Mouse (Mus musculus): ENCODE measurements around the gene Rufy4.
"Not testable (repeated sequence)": the region's sequence is repeated elsewhere in the genome, so short reads cannot be mapped to it uniquely, and the experiment has no call there.

The Rufy4 gene

GRCm38 (mm10) chr1:74153461-74154184, 28.3 kb downstream of the Rufy4 start, which contains the start of gene Cxcr2:
TSS of gene Cxcr2 (plus strand) at chr1:74153989.
- DNase-seq: no peak

- DNase-seq: no peak
Measured at GRCm38 (mm10) chr1:74155435-74156012, 30.2 kb downstream of the Rufy4 start.

- no peak for DNase-seq
Measured at GRCm38 (mm10) chr1:74156381-74156910, 31.1 kb downstream of the Rufy4 start.

- DNase-seq: not testable (repeated sequence)
Measured at GRCm38 (mm10) chr1:74159613-74160012, 34.3 kb downstream of the Rufy4 start.

- DNase-seq: no peak
Measured at GRCm38 (mm10) chr1:74160036-74160435, 34.7 kb downstream of the Rufy4 start.

GRCm38 (mm10) chr1:74167136-74167535, 41.8 kb downstream of the Rufy4 start:
- DNase-seq: no peak

GRCm38 (mm10) chr1:74169721-74170120, 44.4 kb downstream of the Rufy4 start:
- no peak for DNase-seq

GRCm38 (mm10) chr1:74172722-74173121, 47.4 kb downstream of the Rufy4 start:
- no peak for DNase-seq

- no peak for DNase-seq
Measured at GRCm38 (mm10) chr1:74175731-74176130, 50.4 kb downstream of the Rufy4 start.

- DNase-seq: no peak
Measured at GRCm38 (mm10) chr1:74178618-74179017, 53.3 kb downstream of the Rufy4 start.

GRCm38 (mm10) chr1:74179624-74180408, 54.5 kb downstream of the Rufy4 start:
- DNase-seq: no peak

- DNase-seq: no peak
Measured at GRCm38 (mm10) chr1:74181462-74181861, 56.1 kb downstream of the Rufy4 start.

GRCm38 (mm10) chr1:74183006-74183405, 57.7 kb downstream of the Rufy4 start:
- DNase-seq: no peak

GRCm38 (mm10) chr1:74190471-74190870, 65.1 kb downstream of the Rufy4 start:
- DNase-seq: no peak

GRCm38 (mm10) chr1:74192711-74193110, 67.4 kb downstream of the Rufy4 start:
- DNase-seq: no peak

- no peak for DNase-seq
Measured at GRCm38 (mm10) chr1:74194445-74194844, 69.1 kb downstream of the Rufy4 start, which contains the start of gene Cxcr1. TSS of gene Cxcr1 (minus strand) at chr1:74194631.

- peak; percentile 33 for DNase-seq
Measured at GRCm38 (mm10) chr1:74195961-74196360, 70.6 kb downstream of the Rufy4 start.

- peak; percentile 74 for DNase-seq
Measured at GRCm38 (mm10) chr1:74196621-74197419, 71.5 kb downstream of the Rufy4 start.
